Mouse (Mus musculus) liver, embryonic 12.5 days (tissue): ENCODE data around the gene Rps3a1. TPM values are rescaled to one million over a fixed set of nuclear protein-coding genes. Genes with fewer than 3 reads are reported as not detected.
A peak's percentile ranks its signal among the peaks of the same experiment; 100 is the strongest.

ENCODE experiments used
- ATAC-seq: fragments of 200-750 bp; cut with Nextera tagmentation; 2 replicates; pipeline ENCODE4 v1.8.0; 2017; ENCODE audit warnings: moderate number of reproducible peaks, mild to moderate bottlenecking, moderate library complexity
- H3K27ac ChIP-seq: fragments of 300-500 bp; sonication (generic); 2 replicates; pipeline ENCODE4 v1.5.1; 2016; ENCODE audit warnings: mild to moderate bottlenecking
- H3K27me3 ChIP-seq: fragments of 300-500 bp; sonication (generic); replicated peaks from 2 replicates; pipeline ENCODE4 v1.6.1; 2016; ENCODE audit warnings: mild to moderate bottlenecking, moderate library complexity
- H3K36me3 ChIP-seq: fragments of 300-500 bp; sonication (generic); 2 replicates; pipeline ENCODE4 v1.6.1; 2016; ENCODE audit warnings: mild to moderate bottlenecking, moderate library complexity
- H3K4me1 ChIP-seq: fragments of 300-500 bp; sonication (generic); 2 replicates; pipeline ENCODE4 v1.6.1; 2016
- H3K4me2 ChIP-seq: fragments of 300-500 bp; sonication (generic); 2 replicates; pipeline ENCODE4 v1.6.1; 2016; ENCODE audit warnings: mild to moderate bottlenecking, moderate library complexity
- H3K4me3 ChIP-seq: fragments of 300-500 bp; sonication (generic); 2 replicates; pipeline ENCODE4 v1.5.1; 2016; ENCODE audit warnings: mild to moderate bottlenecking, moderate library complexity
- H3K9ac ChIP-seq: fragments of 300-500 bp; sonication (generic); 2 replicates; pipeline ENCODE4 v1.6.1; 2016; ENCODE audit warnings: mild to moderate bottlenecking, moderate library complexity
- H3K9me3 ChIP-seq: fragments of 300-500 bp; sonication (generic); replicated peaks from 2 replicates; pipeline ENCODE4 v1.6.1; 2016; ENCODE audit warnings: mild to moderate bottlenecking, moderate library complexity
- WGBS: fragments of 180-500 bp; shearing (Covaris S2); methylation state at CpG from one replicate; pipeline ENCODE4 v1.1.7; 2016; ENCODE audit not compliant: insufficient replicate concordance; 5-methylcytosine and 5-hydroxymethylcytosine counted together
- polyA plus RNA-seq: library from polyadenylated mRNA; unstranded; fragments of >200 nt; fragmentation: Nextera tagmentation; extraction: Ambion mirVana; gene quantifications from 2 replicates; pipeline ENCODE4 v1.2.1, GENCODE M21; 2016

Rps3a1 gene
- 1,175 and 1,195 TPM in 2 replicates for polyA plus RNA-seq

DNA sequence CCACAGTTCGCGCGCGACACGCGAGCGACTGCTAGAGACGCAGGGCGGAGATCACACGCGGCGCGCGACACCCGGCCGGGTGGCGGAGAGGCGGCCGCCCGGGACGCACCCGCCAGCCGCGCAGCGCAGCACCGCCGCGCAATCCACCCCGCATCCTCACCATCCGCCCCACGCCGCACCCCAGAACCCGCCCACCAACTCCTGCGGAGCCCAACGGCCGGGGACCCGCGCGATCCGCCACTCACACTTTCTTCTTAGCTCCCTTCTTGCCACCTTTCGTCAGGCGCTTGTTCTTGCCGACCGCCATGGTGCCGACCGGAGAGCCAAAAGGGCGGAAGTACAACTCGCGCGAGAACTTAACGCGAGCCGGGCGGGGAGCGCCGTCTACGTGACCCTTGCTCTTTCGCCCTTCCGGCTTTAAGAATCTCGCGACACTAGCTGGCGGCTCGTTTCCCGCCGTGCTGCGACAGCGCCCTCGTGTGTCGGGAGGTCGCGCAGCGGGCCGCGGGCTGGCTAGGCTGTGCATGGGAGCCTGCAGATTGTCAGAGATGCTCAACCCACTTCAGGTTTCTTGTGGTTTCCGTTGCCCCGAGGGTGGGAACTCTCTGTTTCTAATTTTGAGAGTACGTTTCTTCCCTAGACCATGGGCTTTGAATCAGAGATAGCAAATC is at the start of gene Rps3a1:
TSS of gene Rps3a1 (minus strand) at position 440 of the 671 bp plus-strand sequence.
- peak within 1 kb of the TSS; percentile 90 for H3K27ac ChIP-seq
- no peaks in the 10 kb centered on the region for H3K9me3 ChIP-seq
- peak within 1 kb of the TSS; percentile 98 for H3K4me3 ChIP-seq
- peak; percentile 92 for ATAC-seq
- H3K4me1 ChIP-seq: peaks cover 52% of the 10 kb centered on the region
- H3K36me3 ChIP-seq: peaks cover 45% of the 10 kb centered on the region
- H3K9ac ChIP-seq: peak within 1 kb of the TSS; percentile 98
- peak within 1 kb of the TSS; percentile 90 for H3K4me2 ChIP-seq
- H3K27me3 ChIP-seq: no peaks in the 10 kb centered on the region
- WGBS: under 1% methylated on average over 77 of the region's 77 CpGs

DNA sequence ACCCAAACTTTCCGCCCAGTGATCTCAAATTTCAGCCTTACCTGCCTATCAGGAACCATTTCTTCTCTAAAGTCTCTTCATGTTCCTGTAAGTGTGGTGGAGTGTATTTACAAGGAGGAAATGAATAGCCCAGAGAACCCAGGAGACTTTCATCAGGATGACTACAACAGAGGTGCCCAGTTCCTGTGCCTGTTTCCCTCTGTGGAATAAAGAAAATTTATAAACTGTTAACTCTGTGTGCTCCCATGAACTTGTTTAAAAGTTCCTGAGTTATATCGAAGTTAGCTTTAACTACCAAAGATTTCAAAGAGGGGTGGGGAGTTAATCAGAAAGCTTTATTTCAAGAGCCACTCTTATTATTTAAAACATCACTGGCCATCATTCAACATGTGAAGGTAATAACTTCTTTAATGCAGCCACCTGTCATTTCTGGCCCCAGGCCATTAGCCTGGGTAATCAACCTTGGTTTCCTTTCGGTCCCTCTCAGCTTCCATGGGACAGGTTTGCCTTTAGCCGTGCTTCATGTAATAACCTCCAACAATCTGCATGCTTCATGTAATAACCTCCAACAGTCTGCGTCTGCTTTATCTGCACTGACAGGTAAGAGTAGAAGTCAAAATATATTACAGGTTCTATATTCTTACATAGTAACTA is 45.4 kb upstream of the Rps3a1 start:
- ATAC-seq: no peak
- WGBS: 64% methylated on average over 5 of the region's 5 CpGs
- H3K4me3 ChIP-seq: no peak overlapping the region

DNA sequence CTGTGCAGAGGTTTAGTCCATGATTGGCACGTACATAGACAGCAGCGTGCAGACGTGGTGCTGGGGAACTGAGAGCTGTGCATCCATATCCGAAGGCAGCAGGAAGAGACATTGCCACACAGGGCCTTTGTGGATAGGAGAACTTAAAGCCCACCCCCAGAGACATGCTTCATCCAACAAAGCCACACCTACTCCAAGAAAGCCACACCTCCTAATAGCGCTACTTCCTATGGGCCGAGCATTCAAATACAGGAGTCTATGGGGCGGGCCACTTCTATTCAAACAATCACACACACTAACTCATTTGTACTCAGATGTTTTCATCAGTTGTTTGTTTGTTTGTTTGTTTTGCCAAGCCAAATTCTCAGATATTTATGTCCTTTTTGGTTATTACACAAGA is 42.0 kb upstream of the Rps3a1 start:
- WGBS: 66% methylated on average over 7 of the region's 7 CpGs

More for the DNA sequence above, 45.4 kb upstream of the Rps3a1 start:
- H3K36me3 ChIP-seq: no peaks in the 10 kb centered on the region
- no peak overlapping the region for H3K4me2 ChIP-seq
- no peaks in the 10 kb centered on the region for H3K4me1 ChIP-seq
- H3K27me3 ChIP-seq: no peaks in the 10 kb centered on the region
- no peak overlapping the region for H3K27ac ChIP-seq
- no peak overlapping the region for H3K9ac ChIP-seq
- no peaks in the 10 kb centered on the region for H3K9me3 ChIP-seq

DNA sequence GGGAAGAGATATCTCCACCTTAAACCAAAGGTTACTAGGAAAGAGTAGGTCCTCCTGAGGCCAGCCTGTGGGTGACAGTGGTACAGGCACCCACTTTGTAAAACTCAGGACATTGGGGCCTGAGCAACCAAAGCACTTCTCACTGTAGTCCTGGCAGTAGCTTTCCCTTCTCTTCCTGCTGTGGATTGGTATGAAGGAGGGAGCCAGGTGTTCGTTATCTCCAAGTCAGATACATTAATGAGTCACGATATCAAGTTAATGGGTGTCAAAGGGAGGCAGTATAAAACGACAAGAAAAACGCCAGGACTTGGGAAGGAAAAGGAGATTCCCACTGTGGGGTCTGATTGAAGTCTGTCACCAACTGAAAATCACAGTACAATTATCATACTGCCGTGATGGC is 38.6 kb upstream of the Rps3a1 start:
- Histone ChIP-seq H3K9me3 (no peaks in the 10 kb centered on the region), H3K9ac (no peak overlapping the region), H3K4me2 (no peak overlapping the region), H3K4me3 (no peak overlapping the region), H3K4me1 (no peaks in the 10 kb centered on the region), H3K27ac (no peak overlapping the region), H3K36me3 (no peaks in the 10 kb centered on the region), H3K27me3 (no peaks in the 10 kb centered on the region)
- no peak for ATAC-seq
- 53% methylated on average over 5 of the region's 5 CpGs for WGBS

More for the DNA sequence above, 42.0 kb upstream of the Rps3a1 start:
- Histone ChIP-seq H3K36me3 (no peaks in the 10 kb centered on the region), H3K4me3 (no peak overlapping the region), H3K9ac (no peak overlapping the region), H3K9me3 (no peaks in the 10 kb centered on the region), H3K27ac (no peak overlapping the region), H3K27me3 (no peaks in the 10 kb centered on the region), H3K4me1 (no peaks in the 10 kb centered on the region), H3K4me2 (no peak overlapping the region)
- ATAC-seq: no peak

DNA sequence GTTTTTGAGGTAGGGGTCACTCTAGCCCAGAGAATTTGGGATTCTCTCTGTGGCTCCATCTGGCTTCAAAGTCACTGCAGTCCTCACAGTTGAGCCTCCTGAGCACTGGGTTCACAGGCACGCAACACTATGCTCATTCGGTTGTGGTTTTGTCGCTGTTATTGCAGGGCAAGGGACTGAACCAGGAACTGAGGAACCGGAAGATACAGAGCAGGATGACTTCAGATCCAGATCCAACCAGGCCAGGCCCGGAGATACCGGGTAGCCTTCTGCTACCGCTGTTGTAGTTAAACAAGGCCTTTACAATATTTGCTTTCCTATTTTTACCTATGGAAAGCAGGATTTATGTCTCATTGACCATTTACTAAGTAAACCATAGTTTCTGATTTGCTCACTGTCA is 37.2 kb upstream of the Rps3a1 start:
- Histone ChIP-seq H3K9me3 (no peaks in the 10 kb centered on the region), H3K36me3 (no peaks in the 10 kb centered on the region), H3K9ac (no peak overlapping the region), H3K4me2 (no peak overlapping the region), H3K27ac (no peak overlapping the region), H3K4me1 (no peaks in the 10 kb centered on the region), H3K27me3 (no peaks in the 10 kb centered on the region), H3K4me3 (no peak overlapping the region)
- 70% methylated on average over 7 of the region's 7 CpGs for WGBS
- ATAC-seq: no peak

DNA sequence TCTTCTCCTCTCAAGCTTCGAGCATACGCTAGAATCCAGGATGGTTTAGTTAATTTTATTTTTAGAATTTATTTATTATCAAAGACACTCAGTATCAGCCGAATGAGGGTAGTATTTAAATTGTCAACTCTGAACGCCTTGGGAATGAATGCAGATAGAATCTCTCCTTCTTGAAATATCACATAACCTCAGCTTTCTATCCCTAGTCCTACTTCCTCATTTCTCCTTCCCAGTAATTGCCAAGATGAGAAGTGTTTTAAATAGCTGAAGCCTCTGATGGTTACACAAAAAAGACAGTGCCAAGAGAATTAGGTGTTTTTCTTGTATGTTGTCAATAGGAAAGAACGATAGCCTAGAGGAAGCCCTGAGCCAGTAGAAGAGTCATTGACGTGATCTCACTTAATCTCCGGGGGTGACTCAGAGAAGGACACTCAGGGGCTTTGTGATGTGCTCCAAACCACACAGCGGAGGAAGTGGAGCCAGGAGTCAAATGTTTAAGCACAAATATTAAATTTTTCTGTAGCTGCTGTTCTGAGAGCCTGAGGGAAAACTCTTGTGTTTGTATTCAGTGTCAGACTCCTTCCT is 26.4 kb upstream of the Rps3a1 start:
- 37% methylated on average over 8 of the region's 8 CpGs for WGBS
- no peaks in the 10 kb centered on the region for H3K4me1 ChIP-seq
- no peaks in the 10 kb centered on the region for H3K27me3 ChIP-seq
- ATAC-seq: no peak
- H3K9me3 ChIP-seq: no peaks in the 10 kb centered on the region
- no peak overlapping the region for H3K4me2 ChIP-seq
- no peaks in the 10 kb centered on the region for H3K36me3 ChIP-seq
- no peak overlapping the region for H3K9ac ChIP-seq
- no peak overlapping the region for H3K27ac ChIP-seq
- no peak overlapping the region for H3K4me3 ChIP-seq

DNA sequence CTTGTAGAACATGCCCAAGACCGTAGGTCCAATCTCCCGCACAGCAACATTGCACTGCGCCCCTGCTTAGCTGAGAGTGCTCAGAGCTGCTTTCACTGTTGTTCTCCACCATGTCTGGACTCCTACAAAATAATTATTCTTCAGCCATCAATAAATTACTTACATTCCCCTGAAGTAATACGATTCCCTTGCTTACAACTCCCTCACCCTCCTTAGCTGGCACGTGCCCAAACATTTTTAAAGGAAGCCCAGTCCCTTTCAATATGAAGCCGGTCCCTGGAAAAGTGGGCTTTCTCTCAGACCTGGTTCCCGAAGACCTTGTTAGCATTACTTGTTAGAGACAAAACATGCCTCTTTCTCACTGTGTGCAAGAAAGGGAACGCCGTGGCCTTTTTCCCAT is 7.0 kb upstream of the Rps3a1 start:
- H3K27me3 ChIP-seq: no peaks in the 10 kb centered on the region
- no peak overlapping the region for H3K27ac ChIP-seq
- H3K36me3 ChIP-seq: no peaks in the 10 kb centered on the region
- WGBS: 78% methylated on average over 9 of the region's 9 CpGs
- H3K4me1 ChIP-seq: no peaks in the 10 kb centered on the region
- H3K9me3 ChIP-seq: no peaks in the 10 kb centered on the region
- no peak overlapping the region for H3K4me3 ChIP-seq
- no peak overlapping the region for H3K4me2 ChIP-seq
- H3K9ac ChIP-seq: no peak overlapping the region
- no peak for ATAC-seq

DNA sequence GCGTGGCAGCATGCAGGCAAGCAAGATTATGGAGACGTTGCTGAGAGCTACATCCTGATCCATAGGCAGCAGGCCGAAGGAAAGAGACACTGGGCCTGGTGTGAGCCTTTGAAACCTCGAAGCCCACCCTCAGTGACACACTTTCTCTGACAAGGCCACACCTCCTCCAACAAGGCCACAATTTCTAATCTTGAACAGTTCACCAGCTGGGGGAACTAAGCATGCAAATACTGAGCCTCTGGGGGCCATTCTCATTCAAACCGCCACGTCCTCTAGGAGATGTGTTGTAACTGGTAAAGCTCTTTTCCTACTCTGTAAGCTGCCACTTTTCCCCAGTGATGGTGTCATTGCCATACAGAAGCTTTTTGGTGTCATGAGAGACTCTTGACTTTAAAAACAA is 6.6 kb upstream of the Rps3a1 start:
- Histone ChIP-seq H3K9me3 (no peaks in the 10 kb centered on the region), H3K27me3 (no peaks in the 10 kb centered on the region), H3K4me2 (no peak overlapping the region), H3K27ac (no peak overlapping the region), H3K9ac (no peak overlapping the region), H3K4me3 (no peak overlapping the region), H3K4me1 (no peaks in the 10 kb centered on the region), H3K36me3 (no peaks in the 10 kb centered on the region)
- no peak for ATAC-seq
- WGBS: 67% methylated on average over 6 of the region's 6 CpGs

DNA sequence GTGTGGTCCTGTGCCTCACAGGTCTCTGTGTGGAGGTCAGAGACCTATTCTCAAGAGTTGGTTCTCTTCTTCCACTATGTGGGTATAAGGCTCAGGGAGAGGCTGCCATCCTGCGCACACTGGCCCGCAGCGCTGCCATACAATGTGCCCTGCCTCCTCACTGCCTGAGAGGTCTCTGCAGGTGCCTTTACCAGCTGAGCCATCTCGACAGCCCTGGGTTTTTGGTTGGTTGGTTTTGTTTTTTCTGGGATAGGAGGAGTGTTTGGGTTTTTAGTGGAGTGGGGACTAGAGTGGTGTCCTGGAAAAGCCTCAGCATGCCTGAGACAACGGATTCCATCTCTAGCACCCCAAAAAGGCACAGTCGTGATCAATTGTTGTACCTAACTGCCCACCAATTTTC is 841 bp upstream of the Rps3a1 start:
- Histone ChIP-seq H3K4me1 (peaks cover 42% of the 10 kb centered on the region), H3K4me3 (no peak overlapping the region), H3K9me3 (no peaks in the 10 kb centered on the region), H3K4me2 (peak overlapping the region; percentile 58), H3K27ac (no peak overlapping the region), H3K36me3 (peaks cover 35% of the 10 kb centered on the region), H3K9ac (no peak overlapping the region), H3K27me3 (no peaks in the 10 kb centered on the region)
- ATAC-seq: no peak
- WGBS: 85% methylated on average over 6 of the region's 6 CpGs

DNA sequence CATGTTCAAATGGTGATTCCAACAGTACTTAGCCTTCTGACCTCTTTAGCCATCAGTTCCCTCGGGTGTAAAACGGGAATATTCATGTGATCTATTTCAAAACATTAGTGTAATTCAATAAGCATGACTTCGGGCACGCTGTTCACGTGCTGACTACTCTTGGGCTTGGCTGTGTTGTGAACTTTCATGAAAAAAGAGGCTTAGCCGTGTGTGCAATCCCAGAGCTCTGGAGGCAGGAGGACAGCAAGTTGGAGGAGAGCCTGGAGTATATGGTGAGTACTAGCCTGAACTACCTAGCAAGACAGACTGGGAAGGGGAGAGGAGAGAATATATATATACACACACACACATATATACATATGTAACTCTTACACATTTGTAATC is 424 bp upstream of the Rps3a1 start:
- Histone ChIP-seq H3K4me2 (peak overlapping the region; percentile 58), H3K4me1 (peaks cover 46% of the 10 kb centered on the region), H3K9ac (peak overlapping the region; percentile 28; the same call in 1 of the 2 replicates), H3K9me3 (no peaks in the 10 kb centered on the region), H3K27me3 (no peaks in the 10 kb centered on the region), H3K36me3 (peaks cover 39% of the 10 kb centered on the region), H3K4me3 (peak overlapping the region; percentile 98), H3K27ac (no peak overlapping the region)
- ATAC-seq: no peak
- WGBS: 24% methylated on average over 6 of the region's 6 CpGs

DNA sequence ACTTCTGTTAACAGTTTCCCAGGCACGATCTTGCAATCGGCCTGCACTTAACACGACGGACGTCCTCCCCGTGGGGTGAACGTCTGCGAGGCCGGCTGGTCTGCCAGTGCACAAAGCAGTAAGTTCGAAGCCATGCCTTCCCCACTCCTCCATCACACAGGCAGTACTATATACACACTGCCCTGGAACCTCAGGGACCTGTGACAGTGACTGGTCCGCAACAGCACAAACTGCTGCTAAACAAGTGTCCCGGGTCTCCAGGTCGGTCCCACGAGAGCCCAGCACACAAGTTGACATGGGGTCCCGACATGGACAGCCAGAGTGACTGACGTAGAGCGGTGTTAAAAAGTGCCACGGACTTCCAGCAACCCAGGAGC is 628 bp downstream of the Rps3a1 start:
- peak overlapping the region; percentile 90 for H3K4me2 ChIP-seq
- H3K36me3 ChIP-seq: peaks cover 50% of the 10 kb centered on the region
- H3K4me3 ChIP-seq: peak overlapping the region; percentile 98
- H3K9ac ChIP-seq: peak overlapping the region; percentile 98
- H3K27ac ChIP-seq: peak overlapping the region; percentile 90
- H3K4me1 ChIP-seq: peaks cover 56% of the 10 kb centered on the region
- peak; percentile 16 for ATAC-seq
- H3K9me3 ChIP-seq: no peaks in the 10 kb centered on the region
- WGBS: under 1% methylated on average over 18 of the region's 18 CpGs
- H3K27me3 ChIP-seq: no peaks in the 10 kb centered on the region

DNA sequence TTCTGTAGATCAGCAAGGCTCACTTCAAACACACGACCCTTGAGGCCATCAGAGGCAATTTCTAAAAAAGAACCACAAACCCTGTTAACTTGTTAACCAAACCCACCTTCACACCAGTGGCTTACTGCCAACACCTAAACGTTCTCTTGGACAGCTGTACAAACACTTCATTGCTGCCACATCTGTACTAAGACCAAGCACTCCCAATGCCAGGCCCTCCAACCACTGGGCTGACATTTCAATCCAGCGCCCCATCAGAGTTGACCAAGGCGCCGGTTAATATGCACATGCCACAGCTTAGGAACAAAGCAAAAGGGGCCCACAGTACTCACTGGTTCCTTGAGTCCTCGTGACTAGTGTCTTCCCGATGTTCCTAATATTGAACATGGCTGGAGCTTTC is 1.1 kb downstream of the Rps3a1 start:
- WGBS: 4% methylated on average over 7 of the region's 7 CpGs
- H3K36me3 ChIP-seq: peaks cover 55% of the 10 kb centered on the region
- H3K4me1 ChIP-seq: peaks cover 61% of the 10 kb centered on the region
- H3K9me3 ChIP-seq: no peaks in the 10 kb centered on the region
- peak overlapping the region; percentile 98 for H3K4me3 ChIP-seq
- H3K9ac ChIP-seq: peak overlapping the region; percentile 98
- H3K27me3 ChIP-seq: no peaks in the 10 kb centered on the region
- no peak for ATAC-seq
- peak overlapping the region; percentile 90 for H3K27ac ChIP-seq
- H3K4me2 ChIP-seq: peak overlapping the region; percentile 90
